Mouse (Mus musculus): ENCODE results near the gene Cchcr1.

DNA sequence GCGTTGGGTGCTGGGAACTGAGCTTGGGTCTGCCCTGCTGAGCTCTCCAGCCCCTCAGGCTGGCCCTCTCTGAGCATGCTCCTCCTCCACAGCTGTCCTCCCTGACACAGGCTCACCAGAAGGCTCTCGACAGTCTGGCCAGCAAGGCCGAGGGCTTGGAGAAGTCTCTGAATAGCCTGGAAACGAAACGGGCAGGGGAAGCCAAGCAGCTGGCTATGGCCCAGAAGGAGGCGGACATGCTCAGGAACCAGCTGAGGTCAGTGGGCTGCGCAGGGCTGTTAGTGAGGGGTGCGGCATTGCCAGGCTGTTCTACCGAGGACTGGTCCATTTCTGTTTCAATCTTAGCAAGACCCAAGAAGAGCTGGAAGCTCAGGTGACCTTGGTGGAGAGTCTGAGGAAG lies 7.5 kb downstream of the Cchcr1 start:
- TF ChIP-seq POLR2A (IDR thresholded peaks at IDR 0.05; ENCODE audit: control insufficient read depth, low read depth, low read length): no peak
- TF ChIP-seq CTCF (IDR thresholded peaks at IDR 0.05; ENCODE audit: control insufficient read depth, insufficient read depth, insufficient replicate concordance, low read depth, low read length): no peak

All from testis, adult 2 months (tissue).